Mouse (Mus musculus) cerebellum, adult 9-11 months (tissue): ENCODE data around the gene Agbl5.
"Not testable (repeated sequence)": the region's sequence is repeated elsewhere in the genome, so short reads cannot be mapped to it uniquely, and the experiment has no call there.

ENCODE experiments used
- DNase-seq: peaks from one replicate; pipeline ENCODE4 v3.0.0; 2022

The Agbl5 gene

GRCm38 (mm10) chr5:30888337-30889087, at the start of gene Agbl5:
Gene Agbl5 (plus strand): TSS chr5:30888694.
- peak; percentile 94 for DNase-seq

- DNase-seq = no peak
These were observed 48.8 kb upstream of the Agbl5 start for GRCm38 (mm10) chr5:30839731-30840130.

- no peak for DNase-seq
These were observed 46.6 kb upstream of the Agbl5 start for GRCm38 (mm10) chr5:30841896-30842295.

GRCm38 (mm10) chr5:30849891-30850555, 38.5 kb upstream of the Agbl5 start:
- DNase-seq = no peak

- no peak for DNase-seq
These were observed 38.0 kb upstream of the Agbl5 start for GRCm38 (mm10) chr5:30850556-30850925.

- DNase-seq = no peak
These were observed 35.0 kb upstream of the Agbl5 start for GRCm38 (mm10) chr5:30853522-30853921.

GRCm38 (mm10) chr5:30855674-30856073, 32.8 kb upstream of the Agbl5 start:
- no peak for DNase-seq

GRCm38 (mm10) chr5:30856124-30856523, 32.4 kb upstream of the Agbl5 start:
- DNase-seq = no peak

GRCm38 (mm10) chr5:30863852-30864251, 24.6 kb upstream of the Agbl5 start:
- no peak for DNase-seq

- DNase-seq = no peak
These were observed 24.2 kb upstream of the Agbl5 start for GRCm38 (mm10) chr5:30864322-30864721.

- no peak for DNase-seq
These were observed 21.6 kb upstream of the Agbl5 start for GRCm38 (mm10) chr5:30866871-30867270.

GRCm38 (mm10) chr5:30867712-30868111, 20.8 kb upstream of the Agbl5 start, which contains the start of gene Tmem214:
Gene Tmem214 (plus strand): TSS chr5:30868012.
- DNase-seq = no peak

GRCm38 (mm10) chr5:30868981-30869380, 19.5 kb upstream of the Agbl5 start:
- DNase-seq = no peak

GRCm38 (mm10) chr5:30869405-30870130, 18.9 kb upstream of the Agbl5 start:
- peak; percentile 90 for DNase-seq

GRCm38 (mm10) chr5:30870131-30870406, 18.4 kb upstream of the Agbl5 start:
- no peak for DNase-seq

GRCm38 (mm10) chr5:30872574-30872973, 15.9 kb upstream of the Agbl5 start:
- DNase-seq = no peak

GRCm38 (mm10) chr5:30874365-30874764, 14.1 kb upstream of the Agbl5 start:
- no peak for DNase-seq

GRCm38 (mm10) chr5:30878616-30879015, 9.9 kb upstream of the Agbl5 start:
- DNase-seq = no peak

- DNase-seq = no peak
These were observed 9.0 kb upstream of the Agbl5 start for GRCm38 (mm10) chr5:30879347-30879943.

- not testable (repeated sequence) for DNase-seq
These were observed 6.7 kb upstream of the Agbl5 start for GRCm38 (mm10) chr5:30881839-30882238.

- DNase-seq = no peak
These were observed 2.3 kb upstream of the Agbl5 start for GRCm38 (mm10) chr5:30886209-30886608.

- no peak for DNase-seq
These were observed 1.8 kb upstream of the Agbl5 start for GRCm38 (mm10) chr5:30886731-30887130.

GRCm38 (mm10) chr5:30887331-30887761, 1.1 kb upstream of the Agbl5 start:
- peak; percentile 89 for DNase-seq
